Mouse (Mus musculus): ENCODE measurements around the gene Sfxn2. TPM values are rescaled to one million over a fixed set of nuclear protein-coding genes. Genes with fewer than 3 reads are reported as not detected.

Sfxn2 gene
- total RNA-seq (2014; rRNA removed) (8.1 and 10.2 TPM in 2 replicates), polyA plus RNA-seq (2015; fragmentation: Nextera tagmentation; extraction: Ambion mirVana) (12.0 and 13.0 TPM in 2 replicates)

- peak within 1 kb of the TSS; percentile 58 for H3K4me2 ChIP-seq (ENCODE audit: low read depth, low read length)
- peak within 1 kb of the TSS; percentile 82 for H3K4me3 ChIP-seq (ENCODE audit: low read length)
- no peaks in the 10 kb centered on the region for H3K36me3 ChIP-seq (ENCODE audit: insufficient read depth, low read length)
- H3K9me3 ChIP-seq (ENCODE audit: low read length): no peaks in the 10 kb centered on the region
- under 1% methylated on average over 64 of the region's 67 CpGs for WGBS
- peak within 1 kb of the TSS; percentile 85 for H3K27ac ChIP-seq
- ATAC-seq (peak; percentile 98), DNase-seq (ENCODE audit: low spot score) (peak; percentile 98)
- peak; percentile 58 for TF ChIP-seq CTCF (IDR thresholded peaks at IDR 0.05; ENCODE audit: low read depth)
- H3K9ac ChIP-seq (replicated peaks; ENCODE audit: low read length): peak within 1 kb of the TSS; percentile 81
- peaks cover 15% of the 10 kb centered on the region for H3K4me1 ChIP-seq (ENCODE audit: insufficient read depth, low read length)
- no peaks in the 10 kb centered on the region for H3K27me3 ChIP-seq (ENCODE audit: insufficient read depth, low read length)
These were observed at the start of gene Sfxn2, which contains the start of gene Arl3 for GRCm38 (mm10) chr19:46572951-46573937. Sfxn2 (plus strand) TSS chr19:46573365. Arl3 (minus strand) TSS chr19:46573198.

DNA sequence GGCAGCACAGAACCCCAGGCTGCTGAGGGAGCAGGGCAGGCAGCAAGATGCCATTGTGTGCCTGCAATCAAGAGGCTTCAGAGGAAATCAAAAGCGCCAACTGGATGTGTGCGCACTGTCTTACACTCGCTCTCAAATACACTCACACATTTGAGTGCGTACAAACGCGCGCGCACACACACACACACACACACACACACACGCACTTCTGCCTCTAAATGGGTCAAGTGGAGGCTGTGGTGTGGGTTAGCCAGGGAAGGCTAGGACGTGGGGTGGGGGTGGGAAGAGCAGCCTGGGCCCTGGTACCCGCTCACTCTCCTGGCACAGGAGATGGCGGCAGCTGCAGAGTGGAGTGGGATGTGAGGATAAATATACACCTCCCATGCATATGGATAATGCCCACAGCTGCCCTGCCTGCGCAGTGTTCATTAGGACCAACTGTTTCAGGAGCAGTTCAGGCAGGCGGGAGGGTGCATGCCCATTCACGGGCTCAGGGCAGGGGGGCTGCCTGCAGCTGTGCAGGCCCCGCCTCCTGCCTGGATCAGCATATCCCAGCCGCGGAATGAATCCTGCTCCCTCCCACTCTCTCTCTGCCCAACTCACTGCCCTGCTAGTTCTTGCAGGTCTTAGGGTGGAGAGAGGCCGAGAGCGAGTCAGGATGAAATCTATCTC, 49.5 kb upstream of the Sfxn2 start:
- ATAC-seq: peak; percentile 87
- H3K9ac ChIP-seq (replicated peaks; ENCODE audit: low read length): peak overlapping the region; percentile 14
- H3K4me2 ChIP-seq (ENCODE audit: low read depth, low read length): peak overlapping the region; percentile 52
- H3K4me3 ChIP-seq (ENCODE audit: low read length): peak overlapping the region; percentile 7; the same call in 1 of the 2 replicates
- no peaks in the 10 kb centered on the region for H3K9me3 ChIP-seq (ENCODE audit: low read length)
- H3K36me3 ChIP-seq (ENCODE audit: insufficient read depth, low read length): no peaks in the 10 kb centered on the region
- no peaks in the 10 kb centered on the region for H3K27me3 ChIP-seq (ENCODE audit: insufficient read depth, low read length)
- WGBS: 5% methylated on average over 20 of the region's 20 CpGs
- H3K27ac ChIP-seq: peak overlapping the region; percentile 70
- peak; percentile 82 for DNase-seq (ENCODE audit: low spot score)
- peaks cover 27% of the 10 kb centered on the region for H3K4me1 ChIP-seq (ENCODE audit: insufficient read depth, low read length)
- no peak for TF ChIP-seq CTCF (IDR thresholded peaks at IDR 0.05; ENCODE audit: low read depth)

DNA sequence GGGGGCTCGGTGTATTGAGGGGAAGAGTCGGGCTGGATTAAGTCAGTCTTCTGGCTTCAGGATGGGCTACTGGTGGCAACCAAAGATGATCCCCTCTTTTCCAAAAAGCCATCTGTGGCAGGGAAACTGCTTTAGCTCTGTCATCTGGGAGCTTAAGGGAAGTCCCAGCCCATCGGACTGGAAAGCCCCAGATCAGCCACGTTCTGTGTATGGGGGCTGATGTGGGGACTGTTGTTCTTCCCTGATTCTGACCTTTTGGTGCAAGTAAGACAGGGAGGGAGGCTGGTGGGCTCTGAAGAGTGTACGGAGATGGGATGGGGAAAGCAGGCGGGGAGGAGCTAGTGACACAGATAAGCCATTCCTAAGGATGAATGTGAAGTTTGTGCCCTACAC, 49.0 kb upstream of the Sfxn2 start:
- peak overlapping the region; percentile 7; the same call in 1 of the 2 replicates for H3K4me3 ChIP-seq (ENCODE audit: low read length)
- peak overlapping the region; percentile 70; the same call in 1 of the 2 replicates for H3K27ac ChIP-seq
- no peak for ATAC-seq
- TF ChIP-seq CTCF (IDR thresholded peaks at IDR 0.05; ENCODE audit: low read depth): no peak
- 12% methylated on average over 6 of the region's 6 CpGs for WGBS
- peaks cover 30% of the 10 kb centered on the region for H3K4me1 ChIP-seq (ENCODE audit: insufficient read depth, low read length)
- no peaks in the 10 kb centered on the region for H3K9me3 ChIP-seq (ENCODE audit: low read length)
- H3K9ac ChIP-seq (replicated peaks; ENCODE audit: low read length): peak overlapping the region; percentile 14
- H3K4me2 ChIP-seq (ENCODE audit: low read depth, low read length): peak overlapping the region; percentile 52
- H3K36me3 ChIP-seq (ENCODE audit: insufficient read depth, low read length): no peaks in the 10 kb centered on the region
- no peak for DNase-seq (ENCODE audit: low spot score)
- no peaks in the 10 kb centered on the region for H3K27me3 ChIP-seq (ENCODE audit: insufficient read depth, low read length)

- no peak for DNase-seq (ENCODE audit: low spot score)
- H3K9me3 ChIP-seq (ENCODE audit: low read length): no peaks in the 10 kb centered on the region
- no peak overlapping the region for H3K4me3 ChIP-seq (ENCODE audit: low read length)
- peaks cover 36% of the 10 kb centered on the region for H3K4me1 ChIP-seq (ENCODE audit: insufficient read depth, low read length)
- H3K27ac ChIP-seq: peak overlapping the region; percentile 70; the same call in 1 of the 2 replicates
- ATAC-seq: no peak
- no peaks in the 10 kb centered on the region for H3K27me3 ChIP-seq (ENCODE audit: insufficient read depth, low read length)
- peak; percentile 24 for TF ChIP-seq CTCF (IDR thresholded peaks at IDR 0.05; ENCODE audit: low read depth)
- H3K4me2 ChIP-seq (ENCODE audit: low read depth, low read length): peak overlapping the region; percentile 52
- WGBS: 21% methylated on average over 14 of the region's 14 CpGs
- H3K9ac ChIP-seq (replicated peaks; ENCODE audit: low read length): peak overlapping the region; percentile 14; the same call in 1 of the 2 replicates
- no peaks in the 10 kb centered on the region for H3K36me3 ChIP-seq (ENCODE audit: insufficient read depth, low read length)
These were observed 48.4 kb upstream of the Sfxn2 start for GRCm38 (mm10) chr19:46524601-46525321.

DNA sequence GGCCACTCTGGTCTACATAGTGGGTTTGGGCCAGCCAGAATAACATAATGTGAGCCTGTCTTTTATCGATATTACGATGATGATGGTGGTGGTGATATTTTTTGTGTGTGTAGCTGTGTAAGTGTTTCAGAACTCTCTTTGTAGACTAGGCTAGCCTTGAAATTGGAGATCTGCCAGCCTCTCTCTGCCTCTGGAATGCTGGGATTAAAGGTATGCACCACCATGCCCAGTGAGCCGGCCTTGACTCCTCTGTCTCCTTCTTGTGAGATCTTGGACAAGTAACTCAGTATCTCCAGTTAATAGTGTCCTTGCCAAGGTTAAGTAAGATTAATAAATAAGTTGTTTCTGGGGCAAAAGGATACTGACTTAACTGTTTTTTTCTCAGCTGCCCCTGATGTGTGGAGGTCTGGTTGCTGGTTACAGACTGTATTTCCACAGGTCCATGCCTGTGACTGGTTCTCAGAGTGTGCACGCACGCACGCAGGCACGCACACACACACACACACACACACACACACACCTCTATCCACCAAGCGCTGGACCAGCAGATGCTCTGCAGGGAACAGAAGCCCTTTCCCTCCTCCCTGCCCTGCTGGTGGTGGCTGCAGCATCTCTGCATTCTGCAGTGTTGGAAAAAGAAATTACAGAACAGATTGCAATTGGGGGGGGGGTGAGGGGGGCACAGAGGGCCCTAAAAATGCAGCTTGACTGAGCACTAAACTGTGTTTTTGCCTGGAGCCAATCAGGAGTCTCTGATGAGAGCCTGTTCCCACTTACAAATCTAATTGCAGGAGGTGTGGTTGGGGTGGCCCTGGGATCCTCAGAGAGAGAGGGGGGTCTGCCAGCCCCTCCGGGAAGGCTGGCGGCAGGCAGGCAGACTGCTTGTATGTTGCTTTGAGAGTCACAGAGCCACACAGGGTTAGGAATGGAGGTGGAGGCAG, 47.2 kb upstream of the Sfxn2 start:
- no peaks in the 10 kb centered on the region for H3K9me3 ChIP-seq (ENCODE audit: low read length)
- H3K4me3 ChIP-seq (ENCODE audit: low read length): no peak overlapping the region
- H3K27me3 ChIP-seq (ENCODE audit: insufficient read depth, low read length): no peaks in the 10 kb centered on the region
- no peak overlapping the region for H3K27ac ChIP-seq
- ATAC-seq (no peak), DNase-seq (ENCODE audit: low spot score) (no peak)
- no peaks in the 10 kb centered on the region for H3K36me3 ChIP-seq (ENCODE audit: insufficient read depth, low read length)
- no peak for TF ChIP-seq CTCF (IDR thresholded peaks at IDR 0.05; ENCODE audit: low read depth)
- H3K9ac ChIP-seq (replicated peaks; ENCODE audit: low read length): no peak overlapping the region
- WGBS: 46% methylated on average over 10 of the region's 10 CpGs
- no peak overlapping the region for H3K4me2 ChIP-seq (ENCODE audit: low read depth, low read length)
- H3K4me1 ChIP-seq (ENCODE audit: insufficient read depth, low read length): peaks cover 48% of the 10 kb centered on the region

All from hindbrain, postnatal 0 days (tissue).